Mouse (Mus musculus) cerebellum, postnatal 14 days (tissue): ENCODE measurements at regions not wholly inside any gene's neighbourhood (a gene's known extent, or its start where the extent isn't known, plus 50 kb on each side); places are given as distances from the start of the nearest gene placed in this dataset.

ENCODE experiments used
- DNase-seq, 2 experiments: peaks; one replicate each; pipeline ENCODE4 v3.0.0; 2021; ENCODE audit warnings: mixed read lengths in 2 of 2

DNA sequence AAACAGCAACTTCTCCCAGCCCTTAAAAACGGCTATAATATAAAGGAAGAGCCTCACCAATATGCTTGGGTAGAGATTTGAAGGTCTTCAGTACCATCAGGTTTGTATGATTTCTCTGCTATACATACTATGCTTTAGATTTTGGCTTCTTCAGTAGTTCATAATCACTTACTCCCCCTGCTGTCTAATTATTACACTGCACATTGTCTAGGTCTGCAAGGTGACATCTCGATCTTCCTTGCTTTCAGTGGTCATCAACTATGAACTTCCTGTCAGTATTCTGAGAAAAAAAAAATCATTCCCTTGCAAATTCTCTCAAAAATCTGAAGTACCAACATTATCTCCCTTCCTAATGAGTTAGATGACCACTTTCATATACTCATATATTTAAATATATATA lies 225.4 kb upstream of the Galnt5 start:
- DNase-seq, result peak in 1 of 2 experiments; percentile 18

- no peak for DNase-seq
Measured at GRCm38 (mm10) chr2:57776154-57776553, 221.5 kb upstream of the Galnt5 start.

DNA sequence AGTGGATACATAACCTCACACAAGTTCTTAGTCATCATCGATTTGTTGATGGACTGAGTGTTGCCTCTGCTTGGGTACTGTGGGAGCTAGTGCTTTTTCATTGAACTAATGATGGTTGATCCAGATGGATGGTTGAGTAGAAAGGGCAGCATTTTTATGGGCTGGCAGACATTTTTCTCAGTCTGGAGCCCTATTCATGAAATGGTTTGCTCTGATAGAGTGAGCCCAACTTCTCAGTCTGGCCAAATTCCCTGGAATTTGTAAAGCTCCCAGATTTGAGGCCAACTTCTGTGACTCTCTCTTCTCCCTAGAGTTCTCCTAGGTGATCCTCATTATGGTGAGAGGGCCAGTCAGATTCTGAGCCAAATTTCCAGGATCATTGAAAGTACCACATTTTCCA lies 216.8 kb upstream of the Galnt5 start:
- no peak for DNase-seq

DNA sequence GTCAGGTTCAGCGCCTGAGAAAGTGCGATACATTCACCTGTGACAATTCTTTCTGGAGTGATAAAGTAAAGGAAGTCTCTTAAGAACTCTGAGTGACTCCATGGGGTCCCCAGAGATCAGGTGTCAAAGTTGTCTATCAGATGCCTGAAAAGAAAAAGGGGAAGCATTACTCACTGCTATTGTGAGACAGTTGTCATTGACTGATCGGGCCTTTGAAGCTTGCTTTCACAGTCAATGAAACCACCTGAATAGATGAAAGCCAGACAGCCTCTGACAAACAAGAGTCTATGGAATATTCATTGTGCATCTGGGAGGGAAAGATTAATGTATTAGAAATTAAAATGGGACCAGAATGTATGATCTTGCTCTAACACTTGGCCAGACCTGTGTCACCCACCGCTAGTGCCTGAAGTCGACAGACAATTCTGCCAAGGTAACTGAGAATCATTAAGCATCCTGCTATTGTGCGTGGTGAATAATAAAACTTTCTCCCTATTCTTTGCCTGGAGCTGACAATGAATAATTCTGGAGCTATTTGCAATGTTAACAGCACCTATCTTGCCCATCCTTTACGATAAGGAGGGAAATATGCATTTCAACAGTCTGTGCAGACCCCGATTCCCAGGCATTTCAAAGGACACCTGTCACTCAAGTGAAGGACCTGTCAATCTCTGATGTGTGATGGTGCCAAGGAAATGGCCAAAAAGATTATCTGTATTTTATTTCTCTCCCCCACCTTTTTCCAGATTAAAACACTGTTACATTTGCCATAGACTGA lies 204.0 kb upstream of the Galnt5 start:
- DNase-seq, result no peak

DNA sequence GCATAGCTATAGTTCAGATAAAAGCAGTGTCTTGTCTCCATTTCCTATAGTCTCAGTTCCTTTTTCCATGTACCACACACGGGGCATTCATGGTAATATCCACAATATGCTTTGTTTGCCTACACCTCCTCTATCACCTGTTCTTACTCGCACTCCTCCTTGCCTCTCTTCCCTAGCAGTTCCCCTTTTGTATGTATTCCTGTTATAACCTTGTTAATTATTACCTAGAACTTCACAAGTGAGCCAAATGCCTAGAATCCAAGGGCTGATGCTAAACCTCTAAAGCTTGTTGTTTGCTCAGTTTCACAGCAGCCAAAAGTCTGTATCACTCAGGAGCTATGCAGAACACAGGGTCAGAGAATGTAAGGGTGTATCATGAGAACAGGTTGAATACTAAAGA lies 198.4 kb upstream of the Galnt5 start:
- DNase-seq, result no peak

GRCm38 (mm10) chr2:57807911-57808310 lies 189.8 kb upstream of the Galnt5 start:
- DNase-seq, result no peak

DNA sequence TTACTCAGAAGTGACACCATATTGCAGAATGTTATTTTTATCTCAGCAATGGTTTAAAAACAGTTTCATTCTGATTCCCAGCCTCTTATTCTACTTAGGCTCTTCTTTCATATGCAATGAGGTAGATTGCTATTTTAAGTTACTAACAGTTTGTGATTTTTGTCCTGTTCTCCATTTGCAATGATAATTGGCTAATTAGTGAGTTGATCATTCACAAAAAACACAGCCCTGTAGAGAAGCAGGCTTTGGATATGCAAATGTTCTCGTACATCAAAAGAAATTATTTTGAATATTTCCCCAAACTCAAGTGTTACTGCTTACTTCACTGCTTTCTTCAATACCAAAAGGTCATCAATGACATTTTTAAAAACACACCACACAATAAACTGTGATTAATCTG lies 184.7 kb upstream of the Galnt5 start:
- no peak for DNase-seq

DNA sequence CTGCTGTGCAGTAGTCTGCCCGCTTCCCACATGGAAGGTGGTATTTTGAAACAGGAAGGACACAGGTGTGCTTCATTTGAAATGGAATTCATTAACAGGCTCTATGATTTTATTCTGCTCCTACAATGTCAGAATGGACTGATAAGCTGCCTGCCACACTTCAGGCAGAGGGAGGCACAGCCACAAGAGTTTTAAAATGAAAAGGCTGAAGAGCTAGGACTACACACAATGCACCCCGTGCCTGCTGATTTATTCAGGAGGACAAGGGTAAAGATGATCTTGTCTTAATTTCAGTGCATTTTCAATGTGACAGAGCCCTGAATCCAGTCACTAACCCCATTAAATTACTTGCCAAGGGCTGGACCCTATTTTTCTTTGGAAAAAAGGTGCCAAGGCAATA lies 177.3 kb upstream of the Galnt5 start:
- DNase-seq, result no peak

DNA sequence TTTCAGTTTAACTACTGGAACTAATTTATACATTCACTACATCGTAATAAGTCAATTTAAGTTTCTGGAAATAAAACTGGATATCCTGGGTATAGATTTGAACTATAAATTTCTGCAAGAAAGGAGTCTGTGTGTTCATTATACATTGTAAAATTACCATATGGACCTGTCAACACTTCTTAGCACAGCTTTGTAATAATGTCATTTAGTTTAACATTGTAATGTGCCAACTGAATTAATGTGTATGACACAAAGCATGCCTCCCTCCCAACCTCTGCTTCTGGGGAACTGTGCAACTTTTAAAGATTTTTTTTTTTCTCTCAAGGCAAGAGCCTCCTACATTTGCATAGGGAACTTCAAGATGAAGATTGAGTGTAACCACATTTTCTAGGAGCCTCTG lies 176.8 kb upstream of the Galnt5 start:
- no peak for DNase-seq

DNA sequence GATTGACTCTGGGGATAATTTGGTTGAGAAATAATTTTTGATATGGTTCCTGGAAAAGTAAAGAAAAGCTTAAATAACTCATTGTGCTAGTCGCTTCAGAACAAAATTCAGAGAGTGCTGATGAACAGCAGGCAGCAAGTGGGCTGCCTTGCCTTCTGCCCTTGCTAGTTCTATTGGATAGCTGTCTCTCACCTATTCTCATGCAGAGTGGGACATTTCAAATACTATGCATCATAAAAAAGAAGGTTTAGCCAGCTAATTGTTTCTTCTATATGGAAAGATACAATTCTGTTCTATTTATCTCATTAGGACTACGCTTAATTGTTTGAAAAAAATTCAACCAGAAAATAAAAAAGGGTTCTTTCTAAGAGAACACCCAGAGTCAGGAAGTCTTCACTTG lies 169.4 kb upstream of the Galnt5 start:
- no peak for DNase-seq

- DNase-seq, result peak; percentile 75 to 89
Measured at GRCm38 (mm10) chr2:57832565-57833355, 164.9 kb upstream of the Galnt5 start.

DNA sequence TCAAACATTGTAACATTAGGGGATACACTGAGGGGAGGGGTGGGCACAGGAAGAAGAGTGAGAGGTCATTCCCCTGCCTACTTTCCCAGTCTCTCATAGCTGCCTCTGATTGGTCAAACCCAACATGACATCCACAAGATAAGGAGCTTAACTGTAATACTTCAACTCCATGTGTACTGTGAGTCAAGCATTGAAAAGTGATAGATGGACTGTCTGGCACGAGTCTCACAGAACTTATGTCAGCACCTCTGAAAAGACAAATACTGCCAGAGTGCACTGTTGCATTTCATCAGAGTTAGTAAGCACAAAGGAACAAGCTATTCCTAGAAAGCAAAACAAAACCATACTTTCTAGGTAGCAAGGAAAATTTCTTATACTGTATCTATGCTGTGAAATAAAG lies 152.5 kb upstream of the Galnt5 start:
- no peak for DNase-seq

- DNase-seq, result no peak
Measured at GRCm38 (mm10) chr2:57847707-57848106, 150.0 kb upstream of the Galnt5 start.

GRCm38 (mm10) chr2:57849338-57850057 lies 148.2 kb upstream of the Galnt5 start:
- DNase-seq, result no peak

DNA sequence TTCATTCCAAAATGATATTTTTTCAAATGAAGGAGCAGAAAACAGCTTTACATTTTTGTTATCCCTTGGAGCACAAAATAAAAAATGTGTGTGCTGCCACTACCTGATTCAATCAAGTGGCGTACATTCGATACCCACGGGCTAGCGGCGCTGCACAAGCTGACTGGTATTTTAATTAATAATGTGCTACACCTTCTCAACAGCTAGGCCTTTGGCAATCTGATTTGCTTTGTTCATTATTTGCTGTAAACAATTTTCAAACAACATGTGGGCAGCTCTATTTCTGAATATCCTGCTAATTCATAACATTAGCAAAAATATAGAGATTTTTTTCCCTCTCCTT lies 147.7 kb upstream of the Galnt5 start:
- no peak for DNase-seq

GRCm38 (mm10) chr2:57856524-57857107 lies 141.1 kb upstream of the Galnt5 start:
- DNase-seq, result peak; percentile 20 to 23

GRCm38 (mm10) chr2:57865289-57865688 lies 132.4 kb upstream of the Galnt5 start:
- DNase-seq, result peak; percentile 13 to 15

DNA sequence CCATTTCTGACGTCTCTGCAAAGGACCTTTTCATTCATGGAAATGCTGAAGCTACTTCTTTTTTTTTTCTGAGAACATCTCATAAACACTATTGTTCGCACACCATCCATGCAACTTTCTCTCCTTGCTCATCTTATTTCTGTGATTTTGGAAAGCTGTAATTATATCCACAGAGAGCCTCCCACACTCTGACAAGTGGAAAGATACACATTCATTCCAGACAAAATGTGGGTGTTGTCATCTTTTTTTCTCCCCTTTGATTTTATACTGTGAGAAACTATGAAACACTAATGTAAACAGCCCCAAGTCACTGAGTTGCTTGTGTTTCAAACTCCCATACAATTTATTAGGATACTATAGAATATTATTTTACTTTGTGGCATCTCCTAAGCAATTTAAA lies 129.6 kb upstream of the Galnt5 start:
- DNase-seq, result no peak

DNA sequence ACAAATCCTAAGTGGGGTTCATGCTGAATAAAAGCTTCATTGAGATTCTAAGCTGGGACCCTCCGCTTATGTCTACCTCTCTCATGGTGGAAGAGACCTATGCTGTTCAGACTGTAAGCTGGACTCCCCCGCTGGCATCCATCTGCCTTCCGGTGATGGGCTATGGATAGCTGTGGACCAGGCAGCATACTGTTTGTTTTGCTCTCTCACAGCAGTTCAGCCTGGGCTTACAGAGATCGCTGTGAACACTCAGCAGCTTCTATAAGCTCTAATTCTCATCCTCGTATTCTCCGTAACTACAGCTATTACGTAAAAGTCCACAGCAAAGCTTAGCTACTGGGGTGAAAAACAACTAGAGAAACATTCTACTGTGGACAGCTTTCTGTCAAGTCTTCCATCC lies 97.5 kb upstream of the Galnt5 start:
- peak; percentile 79 to 81 for DNase-seq

- DNase-seq, result peak; percentile 80 to 87
Measured at GRCm38 (mm10) chr2:57900580-57901247, 97.0 kb upstream of the Galnt5 start.

GRCm38 (mm10) chr2:57905184-57905583 lies 92.5 kb upstream of the Galnt5 start:
- peak; percentile 72 to 81 for DNase-seq

DNA sequence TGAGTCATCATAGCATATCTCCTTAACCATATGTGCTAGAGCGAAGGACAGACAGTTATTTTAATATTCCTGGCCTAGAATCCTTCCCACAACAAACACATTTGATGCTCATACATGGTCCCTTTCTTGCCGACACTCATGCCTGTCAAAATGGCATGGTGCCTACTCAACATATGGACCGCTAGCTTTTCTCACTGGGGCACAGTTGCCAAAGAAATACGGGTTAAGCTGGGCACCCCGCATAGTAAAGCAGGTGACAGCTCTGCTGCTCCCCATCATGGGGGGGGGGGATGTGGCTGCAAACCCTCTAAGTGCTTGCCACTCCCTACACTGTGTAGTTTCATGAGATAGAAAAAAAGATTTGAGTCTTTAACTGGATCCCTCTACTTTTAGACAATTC lies 90.7 kb upstream of the Galnt5 start:
- DNase-seq, result peak; percentile 88 to 96

GRCm38 (mm10) chr2:57909706-57910105 lies 88.0 kb upstream of the Galnt5 start:
- peak; percentile 12 to 52 for DNase-seq
